Mouse (Mus musculus) gastrocnemius, adult 2 months (tissue): Measurements from ENCODE around the gene Letm1. TPM values are rescaled to one million over a fixed set of nuclear protein-coding genes. Genes with fewer than 3 reads are reported as not detected.
A peak's percentile ranks its signal among the peaks of the same experiment; 100 is the strongest.

Experiments used
- DNase-seq: peaks from one replicate; pipeline ENCODE4 v3.0.0; 2022
- H3K27ac ChIP-seq: fragments of 200-600 bp; 2 replicates; pipeline ENCODE4 v1.8.1; 2022; ENCODE audit warnings: mild to moderate bottlenecking
- H3K4me3 ChIP-seq: fragments of 200-600 bp; 2 replicates; pipeline ENCODE4 v1.8.1; 2022; ENCODE audit warnings: mild to moderate bottlenecking, moderate library complexity
- CTCF ChIP-seq: fragments of 200-600 bp; IDR thresholded peaks from 2 replicates; pipeline ENCODE4 v1.8.1; 2022; ENCODE audit warnings: antibody characterized with exemption, mild to moderate bottlenecking, moderate library complexity
- intact Hi-C: fragments of 180-260 bp; cut with DNase I; formaldehyde crosslinking; loops from one replicate; pipeline ENCODE4 v1.15.1; 2025
- long read RNA-seq, 2 experiments: library from polyadenylated mRNA; stranded (forward); transcript quantifications; one replicate each; pipeline ENCODE4 v2.0.0; 2021
- total RNA-seq, 2 experiments: library from RNA; stranded (reverse); gene quantifications; 2 replicates each; pipeline ENCODE4 v1.2.3; 2021

Letm1 gene
- total RNA-seq: 10 to 100 TPM; 70.4 to 95.2 TPM
- long read RNA-seq, experiment 1, full-length matches to known transcripts: 203 of 239 reads
- long read RNA-seq, experiment 1, partial matches to known transcripts: 15 of 239 reads
- long read RNA-seq, experiment 1, other reads (novel, unspliced or antisense): 21 of 239 reads
- long read RNA-seq, experiment 2, full-length matches to known transcripts: 195 of 221 reads
- long read RNA-seq, experiment 2, partial matches to known transcripts: 13 of 221 reads
- long read RNA-seq, experiment 2, other reads (novel, unspliced or antisense): 13 of 221 reads

GRCm38 (mm10) chr5:33782345-33782998, at the start of gene Letm1:
Gene Letm1, minus strand, starts transcription at chr5:33782817.
- DNase-seq: peak; percentile 97
- H3K27ac ChIP-seq: peak within 1 kb of the TSS; percentile 95
- intact Hi-C loops: loop anchor here (2.0 to 10.0 kb wide), 3 partner anchors 38 to 508 kb away; partner anchors contain the start of genes Ctbp1, Nelfa and Nsd2
- H3K4me3 ChIP-seq: peak within 1 kb of the TSS; percentile 97
- TF ChIP-seq CTCF: peak; percentile 28; the same call in 1 of the 2 replicates

GRCm38 (mm10) chr5:33830832-33831231, 48.2 kb upstream of the Letm1 start:
- intact Hi-C loops: no loop called here
- peak; percentile 34; the same call in 1 of the 2 replicates for TF ChIP-seq CTCF
- Histone ChIP-seq H3K27ac (no peak overlapping the region), H3K4me3 (no peak overlapping the region)
- DNase-seq: no peak

- no peak for TF ChIP-seq CTCF
- Histone ChIP-seq H3K27ac (no peak overlapping the region), H3K4me3 (no peak overlapping the region)
- intact Hi-C loops: no loop called here
- DNase-seq: no peak
These were observed 47.3 kb upstream of the Letm1 start for GRCm38 (mm10) chr5:33829958-33830357.

GRCm38 (mm10) chr5:33828107-33828506, 45.5 kb upstream of the Letm1 start:
- DNase-seq: no peak
- no peak overlapping the region for H3K27ac ChIP-seq
- intact Hi-C loops: no loop called here
- no peak overlapping the region for H3K4me3 ChIP-seq
- no peak for TF ChIP-seq CTCF

GRCm38 (mm10) chr5:33826001-33826400, 43.4 kb upstream of the Letm1 start:
- TF ChIP-seq CTCF: no peak
- no peak for DNase-seq
- Histone ChIP-seq H3K4me3 (no peak overlapping the region), H3K27ac (no peak overlapping the region)
- intact Hi-C loops: no loop called here

GRCm38 (mm10) chr5:33822456-33822855, 39.8 kb upstream of the Letm1 start:
- DNase-seq: no peak
- intact Hi-C loops: loop anchor here (5.0 kb wide), 1 partner anchor 115 kb away; the partner anchor contains the start of gene Nelfa
- no peak for TF ChIP-seq CTCF
- Histone ChIP-seq H3K27ac (no peak overlapping the region), H3K4me3 (no peak overlapping the region)

- peak overlapping the region; percentile 99 for H3K4me3 ChIP-seq
- TF ChIP-seq CTCF: no peak
- intact Hi-C loops: loop anchor here (2.0 to 5.0 kb wide), 2 partner anchors 39 to 115 kb away; partner anchors contain the start of genes Letm1 and Nelfa
- no peak overlapping the region; the same call in 1 of the 2 replicates for H3K27ac ChIP-seq
- no peak for DNase-seq
These were observed 39.3 kb upstream of the Letm1 start for GRCm38 (mm10) chr5:33821901-33822427.

- TF ChIP-seq CTCF: no peak
- peak; percentile 63 for DNase-seq
- H3K27ac ChIP-seq: peak overlapping the region; percentile 87
- intact Hi-C loops: loop anchor here (2.0 to 5.0 kb wide), 2 partner anchors 38 to 116 kb away; partner anchors contain the start of genes Letm1 and Nelfa
- H3K4me3 ChIP-seq: peak overlapping the region; percentile 99
These were observed 38.4 kb upstream of the Letm1 start for GRCm38 (mm10) chr5:33820733-33821621.

GRCm38 (mm10) chr5:33819876-33820732, 37.5 kb upstream of the Letm1 start, which contains the start of gene Nsd2:
Gene Nsd2, plus strand, starts transcription at chr5:33820725.
- intact Hi-C loops: loop anchor here (2.0 to 5.0 kb wide), 2 partner anchors 37 to 117 kb away; partner anchors contain the start of genes Letm1 and Nelfa
- peak within 1 kb of the TSS; percentile 99 for H3K4me3 ChIP-seq
- no peak for TF ChIP-seq CTCF
- DNase-seq: peak; percentile 94
- peak within 1 kb of the TSS; percentile 87 for H3K27ac ChIP-seq

- peak overlapping the region; percentile 99 for H3K4me3 ChIP-seq
- H3K27ac ChIP-seq: peak overlapping the region; percentile 87
- no peak for DNase-seq
- no peak for TF ChIP-seq CTCF
- intact Hi-C loops: no loop called here
These were observed 36.7 kb upstream of the Letm1 start for GRCm38 (mm10) chr5:33819141-33819875.
